Comparison of ENCODE assay signal across 19 mouse cellular contexts in genomic region chr10:111806333-111806732, GRCm38 (mm10).
"Had no signal": no experiment of that assay in that cellular context is flagged by ENCODE, and none has a peak within 500 bp of the region (broad histone marks: within the 10 kb centered on the region; RNA-seq: fewer than 3 reads in every experiment).

No protein-coding gene starts in this region.

- H3K9me3 ChIP-seq: intestine, embryonic 15.5 days; kidney, embryonic 15.5 days; limb, embryonic 12.5 days; limb, embryonic 15.5 days; midbrain, embryonic 12.5 days; midbrain, embryonic 15.5 days; neural tube, embryonic 12.5 days; neural tube, embryonic 15.5 days had no signal

- H3K4me1 ChIP-seq: intestine, embryonic 15.5 days had no signal

- H3K4me2 ChIP-seq: intestine, embryonic 15.5 days; kidney, embryonic 15.5 days; limb, embryonic 12.5 days; limb, embryonic 15.5 days; midbrain, embryonic 12.5 days; midbrain, embryonic 15.5 days; neural tube, embryonic 12.5 days; neural tube, embryonic 15.5 days had no signal

- H3K27ac ChIP-seq: intestine, embryonic 15.5 days; kidney, embryonic 15.5 days; limb, embryonic 12.5 days; limb, embryonic 15.5 days; midbrain, embryonic 12.5 days; midbrain, embryonic 15.5 days; neural tube, embryonic 12.5 days; neural tube, embryonic 15.5 days; stomach, postnatal 0 days had no signal

- ATAC-seq: intestine, embryonic 15.5 days; lung, postnatal 0 days; midbrain, embryonic 15.5 days had no signal

- H3K36me3 ChIP-seq: intestine, embryonic 15.5 days; kidney, embryonic 15.5 days; limb, embryonic 12.5 days; limb, embryonic 15.5 days; midbrain, embryonic 12.5 days; midbrain, embryonic 15.5 days; neural tube, embryonic 12.5 days; neural tube, embryonic 15.5 days had no signal

- H3K27me3 ChIP-seq: intestine, embryonic 15.5 days; kidney, embryonic 15.5 days; limb, embryonic 12.5 days; limb, embryonic 15.5 days; midbrain, embryonic 12.5 days; midbrain, embryonic 15.5 days; neural tube, embryonic 12.5 days; neural tube, embryonic 15.5 days had no signal

- DNase-seq: kidney, postnatal 4 days; left cerebral cortex, postnatal 4 days; lung, adult 2 months; right cerebral cortex, adult 18-20 months; right cerebral cortex, postnatal 14 days; right cerebral cortex, postnatal 4 days; thymus, adult 2 months; thymus, postnatal 14 days; thymus, postnatal 4 days had no signal

- H3K4me3 ChIP-seq: intestine, embryonic 15.5 days; kidney, embryonic 15.5 days; limb, embryonic 12.5 days; limb, embryonic 15.5 days; midbrain, embryonic 12.5 days; midbrain, embryonic 15.5 days; neural tube, embryonic 12.5 days; neural tube, embryonic 15.5 days had no signal

- H3K9ac ChIP-seq: intestine, embryonic 15.5 days; kidney, embryonic 15.5 days; limb, embryonic 12.5 days; limb, embryonic 15.5 days; midbrain, embryonic 12.5 days; midbrain, embryonic 15.5 days; neural tube, embryonic 12.5 days; neural tube, embryonic 15.5 days had no signal
